Mouse (Mus musculus) layer of hippocampus, adult 2 months (tissue): ENCODE data around the gene Pxylp1. TPM values are rescaled to one million over a fixed set of nuclear protein-coding genes. Genes with fewer than 3 reads are reported as not detected.

Source experiments
- DNase-seq, 2 experiments: peaks; one replicate each; pipeline ENCODE4 v3.0.0; 2022; ENCODE audit warnings: low spot score in 2 of 2
- H3K27ac ChIP-seq: fragments of 200-600 bp; 2 replicates; pipeline ENCODE4 v1.8.1; 2022
- H3K4me3 ChIP-seq: fragments of 200-600 bp; 2 replicates; pipeline ENCODE4 v1.8.1; 2022; ENCODE audit warnings: mild to moderate bottlenecking
- CTCF ChIP-seq: fragments of 200-600 bp; conservative IDR thresholded peaks from 2 replicates; pipeline ENCODE4 v1.8.1; 2022; ENCODE audit warnings: antibody characterized with exemption, mild to moderate bottlenecking, moderate library complexity
- total RNA-seq, 2 experiments: library from RNA; stranded (reverse); gene quantifications; 2 replicates each; pipeline ENCODE4 v1.2.3; 2021

Pxylp1 gene
- total RNA-seq, 2 experiments from 2014 or later = 17.7 to 20.2 TPM

GRCm38 (mm10) chr9:96785871-96786342, 106.6 kb downstream of the Pxylp1 start:
- no peak overlapping the region for H3K27ac ChIP-seq
- no peak for TF ChIP-seq CTCF
- no peak overlapping the region for H3K4me3 ChIP-seq
- DNase-seq = no peak

- no peak overlapping the region for H3K27ac ChIP-seq
- H3K4me3 ChIP-seq = no peak overlapping the region
- TF ChIP-seq CTCF = no peak
- DNase-seq = no peak
These were observed 107.3 kb downstream of the Pxylp1 start for GRCm38 (mm10) chr9:96785187-96785586.

GRCm38 (mm10) chr9:96783667-96784066, 108.8 kb downstream of the Pxylp1 start:
- DNase-seq = no peak
- Histone ChIP-seq H3K27ac (no peak overlapping the region), H3K4me3 (no peak overlapping the region)
- no peak for TF ChIP-seq CTCF

GRCm38 (mm10) chr9:96783258-96783657, 109.2 kb downstream of the Pxylp1 start:
- H3K4me3 ChIP-seq = no peak overlapping the region
- TF ChIP-seq CTCF = no peak
- no peak overlapping the region for H3K27ac ChIP-seq
- no peak for DNase-seq

GRCm38 (mm10) chr9:96782062-96782461, 110.4 kb downstream of the Pxylp1 start:
- H3K4me3 ChIP-seq = no peak overlapping the region
- H3K27ac ChIP-seq = no peak overlapping the region
- no peak for TF ChIP-seq CTCF
- DNase-seq = no peak

Other genes with a start within 250 kb of the Pxylp1 start
- 10 to 100 TPM; 57.9 to 65.3 TPM for gene Zbtb38, start 139.8 kb downstream of the Pxylp1 start, total RNA-seq
- gene Spsb4, start 126.2 kb upstream of the Pxylp1 start, total RNA-seq = 1 to 10 TPM; 4.9 to 5.1 TPM
- gene Slc25a36, start 218.5 kb upstream of the Pxylp1 start, total RNA-seq = 10 to 100 TPM; 77.0 to 81.2 TPM